ENCODE assay signal across 30 mouse cellular contexts in genomic region chr6:105143870-105144269, GRCm38 (mm10).
DNase-seq lines count a peak whose midpoint lies in the region; ATAC-seq lines count a peak whose summit lies in the region.
"Had no signal": no experiment of that assay in that cellular context is flagged by ENCODE, and none has a peak within 500 bp of the region (broad histone marks: within the 10 kb centered on the region; RNA-seq: fewer than 3 reads in every experiment).

No protein-coding gene starts in this region.

- intact Hi-C loops in left cerebral cortex, postnatal 25 days (cut with DNase I), result no loop called here

- H3K9ac ChIP-seq in hindbrain, embryonic 13.5 days, result no peak overlapping the region
- H3K9ac ChIP-seq: heart, embryonic 13.5 days; hindbrain, embryonic 15.5 days; limb, embryonic 15.5 days; liver, embryonic 13.5 days; midbrain, embryonic 15.5 days; neural tube, embryonic 15.5 days had no signal

- no peak overlapping the region for H3K4me3 ChIP-seq in hindbrain, embryonic 13.5 days
- H3K4me3 ChIP-seq: erythroblast, embryonic 14.5 days; heart, adult 2 months; heart, embryonic 13.5 days; hindbrain, embryonic 15.5 days; limb, embryonic 10.5 days; limb, embryonic 15.5 days; liver, embryonic 13.5 days; midbrain, embryonic 15.5 days; neural tube, embryonic 15.5 days had no signal

- H3K9me3 ChIP-seq in hindbrain, embryonic 13.5 days, result no peaks in the 10 kb centered on the region
- H3K9me3 ChIP-seq: heart, embryonic 13.5 days; hindbrain, embryonic 15.5 days; limb, embryonic 10.5 days; limb, embryonic 15.5 days; midbrain, embryonic 15.5 days; neural tube, embryonic 15.5 days had no signal

- H3K27ac ChIP-seq in hindbrain, embryonic 13.5 days, result no peak overlapping the region
- H3K27ac ChIP-seq: heart, adult 2 months; heart, embryonic 13.5 days; hindbrain, embryonic 15.5 days; kidney, postnatal 0 days; limb, embryonic 10.5 days; limb, embryonic 15.5 days; liver, embryonic 13.5 days; macrophage; midbrain, embryonic 15.5 days; neural tube, embryonic 15.5 days had no signal

- H3K36me3 ChIP-seq in hindbrain, embryonic 13.5 days, result no peaks in the 10 kb centered on the region
- H3K36me3 ChIP-seq: heart, embryonic 13.5 days; hindbrain, embryonic 15.5 days; limb, embryonic 10.5 days; limb, embryonic 15.5 days; liver, embryonic 13.5 days; midbrain, embryonic 15.5 days; neural tube, embryonic 15.5 days had no signal

- H3K4me2 ChIP-seq in hindbrain, embryonic 13.5 days, result no peak overlapping the region
- H3K4me2 ChIP-seq: heart, embryonic 13.5 days; hindbrain, embryonic 15.5 days; limb, embryonic 15.5 days; liver, embryonic 13.5 days; midbrain, embryonic 15.5 days; neural tube, embryonic 15.5 days had no signal

- no peak for ATAC-seq in hindbrain, embryonic 13.5 days (ENCODE audit: low FRiP score)
- ATAC-seq: midbrain, embryonic 15.5 days had no signal

- 87% methylated on average over 1 of the region's 1 CpGs for WGBS in hindbrain, embryonic 13.5 days

- H3K27me3 ChIP-seq in hindbrain, embryonic 13.5 days, result no peaks in the 10 kb centered on the region
- H3K27me3 ChIP-seq: heart, embryonic 13.5 days; hindbrain, embryonic 15.5 days; limb, embryonic 15.5 days; liver, embryonic 13.5 days; midbrain, embryonic 15.5 days; neural tube, embryonic 15.5 days had no signal

- DNase-seq in layer of hippocampus, adult 11-12 months (ENCODE audit: low spot score), result peak; percentile 17
- DNase-seq in layer of hippocampus, postnatal 25 days (ENCODE audit: extremely low spot score in 1 of 2, low spot score in 1 of 2), result no peak
- DNase-seq in brain, adult 2 months (ENCODE audit: low read depth, low spot score), result peak; percentile 80
- DNase-seq in frontal cortex, postnatal 36 days (ENCODE audit: low spot score in 2 of 2), result peak; percentile 19 to 41
- peak; percentile 25 to 83 for DNase-seq in left cerebral cortex, postnatal 25 days (ENCODE audit: low spot score in 2 of 2)
- no peak for DNase-seq in ovary, postnatal 14 days (ENCODE audit: low spot score)
- DNase-seq in Muller cell, postnatal 12 days (ENCODE audit: inconsistent ontology term), result no peak
- DNase-seq: adrenal gland, postnatal 14 days; cerebellum, adult 18-20 months; cerebellum, postnatal 10 days; heart, adult 2 months; heart, postnatal 10 days; kidney, adult 18-20 months; kidney, postnatal 4 days; liver, embryonic 13.5 days; lung, adult 18-20 months; lung, postnatal 10 days; spleen, adult 18-20 months; thymus, adult 18-20 months; thymus, postnatal 36 days had no signal

- no peaks in the 10 kb centered on the region for H3K4me1 ChIP-seq in hindbrain, embryonic 13.5 days (replicated peaks)
- H3K4me1 ChIP-seq: heart, embryonic 13.5 days; hindbrain, embryonic 15.5 days; limb, embryonic 10.5 days; limb, embryonic 15.5 days; liver, embryonic 13.5 days; midbrain, embryonic 15.5 days; neural tube, embryonic 15.5 days had no signal

Comparison
In these comparisons a context has a peak if more than half of its experiments do, and no peak if none do; other contexts are left out.
1. DNase-seq: peak in layer of hippocampus, adult 11-12 months (single experiment), brain, adult 2 months (single experiment), frontal cortex, postnatal 36 days (2 of 2) and left cerebral cortex, postnatal 25 days (2 of 2); none in layer of hippocampus, postnatal 25 days (0 of 2), ovary, postnatal 14 days (single experiment) and Muller cell, postnatal 12 days (single experiment).